Mouse (Mus musculus) midbrain, embryonic 11.5 days (tissue): ENCODE measurements at regions not wholly inside any gene's neighbourhood (a gene's known extent, or its start where the extent isn't known, plus 50 kb on each side); places are given as distances from the start of the nearest gene placed in this dataset.

Source experiments
- ATAC-seq: fragments of 200-750 bp; cut with Nextera tagmentation; 2 replicates; pipeline ENCODE4 v1.8.0; 2017; ENCODE audit warnings: moderate TSS enrichment, moderate library complexity; ENCODE audit not compliant: low FRiP score
- DNase-seq: peaks from one replicate; pipeline ENCODE4 v3.0.0; 2015; ENCODE audit warnings: low spot score; ENCODE audit errors: missing footprints
- H3K27ac ChIP-seq: fragments of 300-500 bp; sonication (generic); 2 replicates; pipeline ENCODE4 v1.5.1; 2014; ENCODE audit warnings: low read depth, low read length
- H3K27me3 ChIP-seq: fragments of 300-500 bp; sonication (generic); 2 replicates; pipeline ENCODE4 v1.6.1; 2014; ENCODE audit warnings: mild to moderate bottlenecking, low read length, moderate library complexity, mixed read lengths; ENCODE audit not compliant: control insufficient read depth, insufficient read depth
- H3K36me3 ChIP-seq: fragments of 300-500 bp; sonication (generic); 2 replicates; pipeline ENCODE4 v1.6.1; 2014; ENCODE audit warnings: mild to moderate bottlenecking, low read length, moderate library complexity, mixed read lengths; ENCODE audit not compliant: control insufficient read depth, insufficient read depth
- H3K4me1 ChIP-seq: fragments of 300-500 bp; sonication (generic); 2 replicates; pipeline ENCODE4 v1.6.1; 2014; ENCODE audit warnings: low read length; ENCODE audit not compliant: control insufficient read depth, insufficient read depth
- H3K4me2 ChIP-seq: fragments of 300-500 bp; sonication (generic); 2 replicates; pipeline ENCODE4 v1.6.1; 2014; ENCODE audit warnings: mild to moderate bottlenecking, moderate library complexity
- H3K4me3 ChIP-seq: fragments of 300-500 bp; sonication (generic); 2 replicates; pipeline ENCODE4 v1.5.1; 2014; ENCODE audit warnings: low read depth, low read length
- H3K9ac ChIP-seq: fragments of 300-500 bp; sonication (generic); 2 replicates; pipeline ENCODE4 v1.6.1; 2014; ENCODE audit warnings: low read length
- H3K9me3 ChIP-seq: fragments of 300-500 bp; sonication (generic); 2 replicates; pipeline ENCODE4 v1.6.1; 2016; ENCODE audit warnings: low read length; ENCODE audit not compliant: control insufficient read depth
- WGBS: fragments of 180-500 bp; shearing (Covaris S2); extraction: QIAGEN DNeasy Blood & Tissue Kit; methylation state at CpG from one replicate; pipeline ENCODE4 v1.1.7; 2014; 5-methylcytosine and 5-hydroxymethylcytosine counted together

DNA sequence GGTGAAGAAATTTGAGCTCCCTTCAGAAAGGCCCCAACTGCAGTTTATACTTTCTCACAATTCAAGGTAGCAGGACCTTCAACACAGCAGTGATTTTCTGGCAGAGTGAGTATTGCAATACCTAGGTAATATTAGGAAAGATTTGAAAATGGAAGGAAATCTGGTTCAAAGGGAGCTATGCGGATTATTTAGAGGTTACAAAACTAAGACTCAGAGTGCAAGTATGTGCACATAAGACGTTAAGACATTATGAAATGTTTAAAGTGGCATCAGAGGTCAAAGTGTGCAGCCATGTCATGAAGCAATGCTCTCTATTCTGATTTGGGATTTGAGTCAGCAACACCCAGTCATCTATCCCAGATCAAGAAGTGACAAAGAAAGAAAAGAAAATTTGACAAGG lies 164.6 kb downstream of the Ptn start:
- 71% methylated on average over 2 of the region's 2 CpGs for WGBS
- Histone ChIP-seq H3K36me3 (no peaks in the 10 kb centered on the region), H3K9me3 (no peaks in the 10 kb centered on the region), H3K27me3 (no peaks in the 10 kb centered on the region), H3K4me1 (peaks cover 16% of the 10 kb centered on the region), H3K4me3 (no peak overlapping the region), H3K9ac (no peak overlapping the region), H3K27ac (no peak overlapping the region), H3K4me2 (no peak overlapping the region)
- DNase-seq (no peak), ATAC-seq (no peak)

DNA sequence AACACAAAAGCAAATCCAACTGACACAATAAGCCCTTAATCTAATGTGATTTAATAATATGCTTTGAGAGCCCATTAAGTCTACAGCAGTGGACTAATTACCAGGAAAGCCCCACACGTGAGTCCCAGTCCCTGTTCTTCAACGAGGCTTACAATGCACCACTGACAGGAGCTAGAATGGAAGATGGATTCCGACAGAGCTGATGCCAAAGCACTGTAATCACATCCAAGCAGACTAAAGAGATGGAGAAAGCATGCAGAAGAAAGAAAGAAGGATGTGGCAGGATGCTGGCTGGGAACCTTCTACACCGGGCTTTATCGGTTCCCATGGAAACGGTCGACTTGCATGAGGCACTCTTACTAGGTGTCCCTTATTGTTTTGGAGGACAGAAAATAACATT lies 165.1 kb downstream of the Ptn start:
- 24% methylated on average over 7 of the region's 7 CpGs for WGBS
- no peaks in the 10 kb centered on the region for H3K36me3 ChIP-seq
- DNase-seq = peak; percentile 85
- H3K4me3 ChIP-seq = no peak overlapping the region
- no peak overlapping the region for H3K27ac ChIP-seq
- H3K4me1 ChIP-seq = peaks cover 16% of the 10 kb centered on the region
- H3K27me3 ChIP-seq = no peaks in the 10 kb centered on the region
- peak; percentile 90 for ATAC-seq
- no peak overlapping the region for H3K4me2 ChIP-seq
- H3K9me3 ChIP-seq = no peaks in the 10 kb centered on the region
- H3K9ac ChIP-seq = no peak overlapping the region

DNA sequence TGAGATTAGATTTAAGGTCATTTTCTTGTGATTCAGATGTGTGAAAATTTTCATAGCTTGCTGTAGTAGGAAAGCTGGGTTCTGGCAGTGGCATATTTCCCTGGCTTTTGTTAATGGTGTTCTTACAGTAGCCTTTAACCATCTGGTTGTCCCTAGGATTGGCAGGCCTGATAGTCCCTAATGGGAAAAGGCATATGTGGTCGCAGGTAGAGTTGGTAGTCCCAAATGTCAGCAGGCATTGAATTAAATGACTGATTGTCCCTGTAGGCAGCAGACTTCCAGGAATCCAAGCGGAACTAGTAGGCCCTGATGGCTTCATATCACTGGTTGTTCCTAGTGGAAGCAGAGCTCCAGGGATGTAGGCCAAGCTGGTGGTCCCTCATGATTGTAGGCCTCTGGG lies 173.0 kb downstream of the Ptn start:
- Histone ChIP-seq H3K27ac (no peak overlapping the region), H3K9ac (no peak overlapping the region), H3K9me3 (no peaks in the 10 kb centered on the region), H3K4me3 (no peak overlapping the region), H3K4me2 (no peak overlapping the region), H3K4me1 (no peaks in the 10 kb centered on the region), H3K27me3 (no peaks in the 10 kb centered on the region), H3K36me3 (no peaks in the 10 kb centered on the region)
- DNase-seq = no peak
- 89% methylated on average over 2 of the region's 2 CpGs for WGBS
- no peak for ATAC-seq

DNA sequence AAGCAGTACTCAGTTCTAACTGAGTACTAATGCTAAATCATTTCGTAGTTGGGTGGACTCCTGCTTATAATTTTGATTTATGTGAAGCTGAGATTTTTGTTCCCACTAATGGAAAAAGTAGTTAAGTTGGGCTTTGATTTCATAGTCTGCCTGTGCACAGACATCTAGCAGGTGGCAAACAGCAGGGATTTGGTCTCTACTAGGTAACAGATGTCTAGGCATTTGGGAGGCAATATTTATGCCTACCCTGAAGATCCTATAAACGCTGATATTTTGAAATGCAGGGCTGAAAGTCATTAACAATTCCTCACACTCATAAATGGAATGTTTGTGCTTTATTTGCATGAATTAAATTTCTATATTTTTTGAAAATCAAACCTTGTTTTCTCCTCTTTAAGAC lies 182.4 kb downstream of the Ptn start:
- DNase-seq = no peak
- Histone ChIP-seq H3K27ac (no peak overlapping the region), H3K9ac (no peak overlapping the region), H3K9me3 (no peaks in the 10 kb centered on the region), H3K27me3 (no peaks in the 10 kb centered on the region), H3K4me2 (no peak overlapping the region), H3K4me3 (no peak overlapping the region), H3K4me1 (no peaks in the 10 kb centered on the region), H3K36me3 (no peaks in the 10 kb centered on the region)
- ATAC-seq = no peak
- 80% methylated on average over 2 of the region's 2 CpGs for WGBS

DNA sequence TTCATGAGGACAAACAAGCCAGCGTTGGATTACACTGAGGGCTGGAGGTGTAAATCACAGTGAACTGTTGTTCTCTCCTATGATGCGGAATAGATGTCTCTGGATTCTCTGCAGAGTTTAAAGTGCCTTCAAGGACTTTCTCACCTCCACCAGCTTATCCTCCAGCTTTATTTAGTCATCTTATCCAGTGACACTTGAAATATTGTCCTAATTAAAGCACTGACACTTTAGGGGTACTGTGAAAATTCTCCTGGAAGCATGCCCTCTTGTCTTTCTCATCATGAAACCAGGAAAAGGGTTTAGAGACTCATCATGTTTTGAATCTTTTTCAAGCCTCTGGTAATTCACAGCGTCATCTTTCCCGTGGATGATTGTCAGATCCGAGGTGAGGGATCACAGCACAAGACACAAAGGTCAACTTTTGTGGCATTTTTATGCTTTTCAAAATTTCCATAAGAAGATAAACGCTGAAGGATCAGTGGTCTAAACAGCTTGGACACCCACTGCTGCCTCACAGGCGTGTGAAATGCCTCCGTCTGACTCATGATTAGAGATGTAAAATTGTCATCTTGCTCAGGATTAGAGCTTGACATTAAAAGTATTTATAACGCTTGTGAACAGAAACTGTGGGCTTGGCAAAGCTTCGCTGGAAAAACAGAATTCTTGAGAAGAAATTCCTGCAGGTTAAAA lies 201.6 kb downstream of the Ptn start:
- peaks cover 6% of the 10 kb centered on the region for H3K4me1 ChIP-seq
- H3K36me3 ChIP-seq = no peaks in the 10 kb centered on the region
- H3K27me3 ChIP-seq = no peaks in the 10 kb centered on the region
- H3K4me3 ChIP-seq = no peak overlapping the region
- no peak overlapping the region for H3K27ac ChIP-seq
- H3K4me2 ChIP-seq = no peak overlapping the region
- WGBS = 48% methylated on average over 10 of the region's 10 CpGs
- no peak for DNase-seq
- H3K9me3 ChIP-seq = no peaks in the 10 kb centered on the region
- no peak for ATAC-seq
- H3K9ac ChIP-seq = no peak overlapping the region

DNA sequence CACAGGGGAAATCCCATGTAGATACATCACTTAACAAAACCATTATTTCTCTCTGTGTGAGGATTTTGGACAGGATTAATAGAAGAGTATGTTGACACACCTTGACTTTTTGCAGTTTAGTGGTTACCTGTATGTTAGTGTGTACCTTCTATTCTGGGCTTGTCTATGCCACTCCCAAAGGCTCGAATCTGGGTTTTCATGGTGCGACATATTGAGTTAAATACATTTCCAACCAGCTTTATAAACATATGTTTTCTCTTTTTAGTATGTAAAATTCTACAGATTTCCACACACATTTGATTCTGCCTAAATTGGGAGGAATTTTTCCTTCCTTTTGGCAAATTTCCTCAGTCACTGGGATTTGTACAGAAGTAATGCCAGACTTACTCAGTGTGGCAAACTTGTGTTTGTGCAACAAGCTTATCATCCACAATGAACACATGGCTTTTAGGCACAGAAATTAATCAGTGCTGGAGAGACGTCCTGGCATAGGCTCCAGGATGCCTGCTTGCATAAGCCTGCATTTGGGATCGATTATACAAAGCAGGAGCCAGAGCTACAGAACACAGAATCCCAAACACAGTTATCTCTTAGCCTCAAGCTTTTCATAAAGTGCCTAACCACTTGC lies 204.3 kb downstream of the Ptn start:
- DNase-seq (no peak), ATAC-seq (no peak)
- 76% methylated on average over 4 of the region's 4 CpGs for WGBS
- no peak overlapping the region for H3K9ac ChIP-seq
- peaks cover 6% of the 10 kb centered on the region for H3K4me1 ChIP-seq
- no peak overlapping the region for H3K4me3 ChIP-seq
- no peak overlapping the region for H3K4me2 ChIP-seq
- H3K27me3 ChIP-seq = no peaks in the 10 kb centered on the region
- no peaks in the 10 kb centered on the region for H3K9me3 ChIP-seq
- H3K27ac ChIP-seq = no peak overlapping the region
- no peaks in the 10 kb centered on the region for H3K36me3 ChIP-seq

DNA sequence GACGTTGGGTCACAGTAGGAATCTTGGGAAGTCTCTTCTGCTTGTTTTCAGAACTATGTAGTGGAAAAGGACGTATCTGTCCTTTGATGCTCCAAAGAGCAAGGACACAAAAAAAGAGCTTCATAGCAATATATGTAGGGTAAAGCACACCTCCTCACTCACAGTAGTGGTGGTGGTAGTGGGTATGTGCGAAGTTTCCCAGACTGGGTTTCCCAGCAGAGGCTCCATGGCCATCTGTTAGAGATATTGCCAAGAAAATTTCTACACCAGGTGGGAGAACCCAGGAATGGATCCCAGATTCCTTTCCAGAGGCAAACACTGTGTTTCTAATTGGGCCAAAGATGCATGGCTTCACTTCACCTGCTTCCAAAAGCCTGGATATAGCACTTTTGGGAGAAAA lies 205.2 kb downstream of the Ptn start:
- no peak for DNase-seq
- H3K4me1 ChIP-seq = peaks cover 6% of the 10 kb centered on the region

DNA sequence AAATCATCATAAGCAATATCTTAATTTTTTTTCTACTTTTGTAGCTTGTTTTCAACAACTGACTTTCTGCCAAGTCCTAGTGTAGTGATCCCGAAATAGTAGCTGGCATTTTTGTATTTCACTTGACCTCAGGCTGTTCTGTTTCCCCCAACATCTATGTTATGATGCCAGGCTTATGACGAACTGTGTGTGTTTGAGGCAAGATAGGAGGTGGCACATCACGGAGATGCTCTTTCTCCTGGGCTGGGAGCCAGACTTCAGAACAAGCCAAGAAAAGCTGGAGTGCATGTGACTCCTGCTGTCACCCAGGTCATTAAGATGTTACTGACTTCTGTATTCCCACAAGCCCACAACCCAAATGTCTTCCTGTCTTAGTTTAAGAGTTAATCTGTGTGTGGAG lies 208.7 kb downstream of the Chrm2 start:
- no peak overlapping the region for H3K9ac ChIP-seq
- no peaks in the 10 kb centered on the region for H3K9me3 ChIP-seq
- no peak for DNase-seq
- H3K27ac ChIP-seq = no peak overlapping the region
- no peaks in the 10 kb centered on the region for H3K4me1 ChIP-seq
- H3K36me3 ChIP-seq = no peaks in the 10 kb centered on the region
- no peak overlapping the region for H3K4me2 ChIP-seq
- no peak for ATAC-seq
- H3K27me3 ChIP-seq = no peaks in the 10 kb centered on the region
- no peak overlapping the region for H3K4me3 ChIP-seq
- 85% methylated on average over 3 of the region's 3 CpGs for WGBS

More for the DNA sequence above, 205.2 kb downstream of the Ptn start:
- no peak for ATAC-seq
- Histone ChIP-seq H3K9me3 (no peaks in the 10 kb centered on the region), H3K4me3 (no peak overlapping the region), H3K4me2 (no peak overlapping the region), H3K27ac (no peak overlapping the region), H3K27me3 (no peaks in the 10 kb centered on the region), H3K9ac (no peak overlapping the region), H3K36me3 (no peaks in the 10 kb centered on the region)
- 84% methylated on average over 3 of the region's 3 CpGs for WGBS

DNA sequence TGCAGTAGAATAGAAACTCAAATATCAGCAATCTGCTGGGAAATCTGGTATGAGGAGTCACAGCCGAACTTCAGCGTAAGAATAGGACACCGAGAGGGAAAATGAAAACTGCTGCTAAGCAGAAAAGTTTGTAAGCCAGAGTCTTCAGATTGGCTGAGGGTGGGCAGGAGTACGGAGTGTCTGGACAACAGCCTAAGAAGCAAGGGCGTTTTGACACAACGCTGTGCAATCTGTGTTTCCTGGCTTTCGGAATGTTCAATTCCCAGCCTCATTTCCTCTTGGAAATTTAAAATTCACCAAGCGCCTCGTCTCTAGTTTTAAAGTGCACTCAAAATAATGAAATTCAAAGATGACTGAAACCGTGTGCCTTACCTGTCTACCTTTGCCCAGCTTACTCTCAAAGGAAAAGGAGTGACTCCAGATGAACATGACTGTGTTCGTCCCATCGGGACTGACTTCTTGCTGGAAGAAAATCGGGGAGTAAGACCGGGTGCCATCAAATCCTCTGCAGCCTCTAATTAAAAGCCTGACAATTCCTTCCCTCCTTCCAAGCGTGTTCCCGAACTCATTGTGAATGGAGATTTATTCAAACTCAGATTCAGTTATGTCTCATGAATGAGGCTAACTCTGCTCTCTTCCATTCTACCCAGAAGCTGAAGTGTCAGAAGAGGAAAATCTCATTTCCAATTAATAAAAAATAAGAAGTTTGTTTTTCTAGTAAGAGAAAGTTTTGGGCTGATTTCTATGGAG lies 203.2 kb downstream of the Chrm2 start:
- H3K27me3 ChIP-seq = no peaks in the 10 kb centered on the region
- no peaks in the 10 kb centered on the region for H3K4me1 ChIP-seq
- no peak overlapping the region for H3K4me3 ChIP-seq
- no peak for ATAC-seq
- 82% methylated on average over 16 of the region's 16 CpGs for WGBS
- no peak overlapping the region for H3K4me2 ChIP-seq
- no peak overlapping the region for H3K27ac ChIP-seq
- H3K9me3 ChIP-seq = no peaks in the 10 kb centered on the region
- no peaks in the 10 kb centered on the region for H3K36me3 ChIP-seq
- no peak overlapping the region for H3K9ac ChIP-seq
- no peak for DNase-seq
